Mouse (Mus musculus) cortical plate, adult 2 months (tissue): ENCODE results near the gene Nlgn1. TPM values are rescaled to one million over a fixed set of nuclear protein-coding genes. Genes with fewer than 3 reads are reported as not detected.

ENCODE experiments used
- H3K27ac ChIP-seq: fragments of 200-500 bp; 2 replicates; pipeline ENCODE4 v1.5.1; 2012; ENCODE audit warnings: low read length, control low read depth, inconsistent platforms; ENCODE audit not compliant: insufficient read depth
- H3K4me1 ChIP-seq: fragments of 200-500 bp; 2 replicates; pipeline ENCODE4 v1.6.1; 2011; ENCODE audit warnings: low read length; ENCODE audit not compliant: control insufficient read depth, insufficient read depth
- H3K4me3 ChIP-seq: fragments of 200-500 bp; 2 replicates; pipeline ENCODE4 v1.5.1; 2011; ENCODE audit warnings: mild to moderate bottlenecking, low read length, control low read depth; ENCODE audit not compliant: insufficient read depth
- CTCF ChIP-seq: fragments of 200-500 bp; IDR thresholded peaks from 2 replicates; pipeline ENCODE4 v1.5.1; 2011; ENCODE audit warnings: mild to moderate bottlenecking, control low read depth, low read length; ENCODE audit not compliant: insufficient read depth; ENCODE audit errors: extremely low read depth
- POLR2A ChIP-seq: fragments of 200-500 bp; IDR thresholded peaks from 2 replicates; pipeline ENCODE4 v1.6.1; 2011; ENCODE audit warnings: mild to moderate bottlenecking, low read length, control low read depth; ENCODE audit not compliant: insufficient read depth; ENCODE audit errors: extremely low read depth
- polyA plus RNA-seq: library from polyadenylated mRNA; depleted of rRNA; stranded (reverse); fragments of >200 nt; gene quantifications from 2 replicates; pipeline ENCODE4 v1.2.3, GENCODE M21; 2012

The Nlgn1 gene
- polyA plus RNA-seq, 1 experiment: 33.0 TPM

DNA sequence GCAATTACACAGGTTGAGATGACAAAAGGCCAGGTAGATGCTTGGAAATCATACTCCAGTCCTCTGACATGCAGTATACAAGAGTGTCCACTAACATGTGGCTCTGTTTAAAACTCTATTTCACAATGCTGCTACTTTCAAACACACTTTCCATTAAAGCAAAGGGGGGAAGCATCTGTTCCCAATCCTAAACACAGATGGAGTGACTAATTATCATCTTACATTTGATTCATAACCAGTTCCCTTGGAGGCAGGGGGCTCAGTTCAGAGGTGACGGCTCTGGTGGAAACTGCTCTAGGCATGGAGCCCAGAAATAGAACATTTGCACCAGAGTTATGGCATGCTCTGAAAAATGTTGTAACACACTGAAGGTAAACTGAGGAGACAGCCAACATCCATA lies 7.8 kb downstream of the Nlgn1 start:
- Histone ChIP-seq H3K4me1 (peaks cover 4% of the 10 kb centered on the region; the same call in 1 of the 2 replicates), H3K27ac (no peak overlapping the region), H3K4me3 (no peak overlapping the region)
- TF ChIP-seq POLR2A: no peak
- no peak for TF ChIP-seq CTCF

GRCm38 (mm10) chr3:26317397-26317796 lies 14.9 kb downstream of the Nlgn1 start:
- Histone ChIP-seq H3K4me3 (no peak overlapping the region), H3K27ac (no peak overlapping the region), H3K4me1 (peaks cover 5% of the 10 kb centered on the region)
- TF ChIP-seq CTCF (no peak), POLR2A (no peak)

DNA sequence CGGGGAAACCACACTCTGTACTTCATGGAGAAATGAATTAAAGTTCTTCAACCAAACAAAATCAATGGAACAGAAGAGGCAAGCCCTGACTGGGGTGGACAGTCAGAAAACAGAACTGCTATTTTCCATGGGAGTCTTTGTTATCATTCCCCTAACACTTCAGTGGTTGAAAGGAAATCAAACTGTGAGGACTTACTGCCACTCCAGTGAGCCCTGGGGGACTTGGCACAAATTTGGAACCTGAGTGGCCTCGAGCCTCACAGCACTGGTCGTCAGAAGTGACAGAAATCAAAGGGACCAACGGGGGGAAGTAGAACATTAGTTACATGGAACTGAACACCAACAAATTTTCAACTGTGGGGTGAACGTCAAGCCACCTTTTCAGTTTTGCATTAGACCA lies 34.4 kb downstream of the Nlgn1 start:
- H3K4me3 ChIP-seq: no peak overlapping the region
- no peak overlapping the region for H3K27ac ChIP-seq
- TF ChIP-seq CTCF (no peak), POLR2A (no peak)
- no peaks in the 10 kb centered on the region for H3K4me1 ChIP-seq

- Histone ChIP-seq H3K4me1 (no peaks in the 10 kb centered on the region), H3K4me3 (no peak overlapping the region), H3K27ac (no peak overlapping the region)
- TF ChIP-seq POLR2A: no peak
- TF ChIP-seq CTCF: no peak
These were observed 61.1 kb downstream of the Nlgn1 start for GRCm38 (mm10) chr3:26270894-26271795.

- Histone ChIP-seq H3K4me1 (no peaks in the 10 kb centered on the region; the same call in 1 of the 2 replicates), H3K27ac (no peak overlapping the region), H3K4me3 (no peak overlapping the region)
- TF ChIP-seq POLR2A: no peak
- TF ChIP-seq CTCF: no peak
These were observed 85.7 kb downstream of the Nlgn1 start for GRCm38 (mm10) chr3:26246564-26246963.

DNA sequence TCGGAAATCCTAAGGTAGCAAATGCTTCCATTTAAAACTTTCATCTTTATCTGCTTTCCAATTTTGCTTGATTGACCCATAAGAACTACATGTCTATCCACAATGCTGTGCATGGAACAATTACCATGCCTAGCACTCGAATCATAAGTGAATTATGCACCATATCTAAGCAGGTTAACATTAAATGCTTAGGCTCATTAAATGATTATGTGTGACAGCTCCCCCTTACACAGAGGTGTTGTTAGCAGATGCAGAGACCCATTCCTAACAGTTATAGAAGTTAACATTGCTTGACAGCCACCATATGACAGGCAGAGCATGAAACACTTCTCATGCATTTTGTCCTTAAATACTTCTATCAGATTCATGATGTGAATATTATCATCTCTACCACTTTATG lies 89.0 kb downstream of the Nlgn1 start:
- Histone ChIP-seq H3K27ac (no peak overlapping the region), H3K4me1 (no peaks in the 10 kb centered on the region; the same call in 1 of the 2 replicates), H3K4me3 (no peak overlapping the region)
- TF ChIP-seq POLR2A (no peak), CTCF (no peak)

DNA sequence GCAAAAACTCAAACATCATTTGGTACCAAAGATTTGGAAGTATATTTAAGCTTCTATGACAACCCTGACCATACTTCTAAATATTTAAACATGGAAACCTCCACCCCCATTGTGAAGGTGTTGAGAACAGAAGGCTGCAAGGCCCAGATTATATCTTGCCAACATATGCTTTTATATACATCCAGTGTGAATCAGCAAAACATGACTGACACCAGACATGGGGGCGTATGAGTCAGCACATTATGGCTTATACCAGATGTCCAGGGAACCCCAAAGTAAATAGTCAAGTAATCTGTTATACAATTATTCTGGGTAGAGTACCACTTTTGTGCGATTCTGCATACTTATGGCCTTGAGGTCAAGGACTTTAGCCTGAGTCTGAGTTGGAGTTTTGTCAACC lies 102.3 kb downstream of the Nlgn1 start:
- no peak overlapping the region for H3K4me3 ChIP-seq
- no peak for TF ChIP-seq CTCF
- TF ChIP-seq POLR2A: no peak
- no peak overlapping the region for H3K27ac ChIP-seq
- H3K4me1 ChIP-seq: no peaks in the 10 kb centered on the region; the same call in 1 of the 2 replicates

GRCm38 (mm10) chr3:26228827-26229226 lies 103.4 kb downstream of the Nlgn1 start:
- Histone ChIP-seq H3K27ac (no peak overlapping the region), H3K4me1 (no peaks in the 10 kb centered on the region; the same call in 1 of the 2 replicates), H3K4me3 (no peak overlapping the region)
- no peak for TF ChIP-seq POLR2A
- no peak for TF ChIP-seq CTCF

DNA sequence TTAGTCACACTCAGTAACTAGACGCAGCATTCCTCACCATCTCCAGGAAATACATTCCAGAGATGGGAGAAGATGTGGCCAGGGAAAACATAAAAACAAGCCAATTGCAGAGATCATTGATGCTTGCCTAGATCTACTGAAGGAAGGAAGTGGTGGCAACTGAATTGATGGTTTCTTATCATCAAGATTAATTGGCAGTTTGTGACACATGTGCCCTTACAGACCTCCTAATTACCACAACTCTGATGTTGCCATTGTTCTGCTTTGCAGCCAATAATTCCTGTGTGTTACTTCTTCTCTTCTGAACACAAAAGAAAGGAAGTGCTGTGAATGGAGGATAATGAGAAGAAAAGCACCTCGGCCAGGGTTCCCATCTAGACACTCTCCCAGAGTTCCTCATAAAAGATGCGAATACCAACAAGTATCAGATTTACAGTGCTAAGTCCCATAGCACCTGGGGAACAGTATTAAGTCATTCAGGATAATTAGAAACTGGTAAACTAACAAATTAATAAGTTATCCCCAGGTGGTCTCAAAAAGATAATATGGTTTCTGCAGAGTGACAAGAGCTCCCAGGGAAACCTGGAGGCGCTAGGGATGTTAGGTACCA lies 104.0 kb downstream of the Nlgn1 start:
- Histone ChIP-seq H3K4me1 (no peaks in the 10 kb centered on the region; the same call in 1 of the 2 replicates), H3K4me3 (no peak overlapping the region), H3K27ac (no peak overlapping the region)
- TF ChIP-seq CTCF (no peak), POLR2A (no peak)

DNA sequence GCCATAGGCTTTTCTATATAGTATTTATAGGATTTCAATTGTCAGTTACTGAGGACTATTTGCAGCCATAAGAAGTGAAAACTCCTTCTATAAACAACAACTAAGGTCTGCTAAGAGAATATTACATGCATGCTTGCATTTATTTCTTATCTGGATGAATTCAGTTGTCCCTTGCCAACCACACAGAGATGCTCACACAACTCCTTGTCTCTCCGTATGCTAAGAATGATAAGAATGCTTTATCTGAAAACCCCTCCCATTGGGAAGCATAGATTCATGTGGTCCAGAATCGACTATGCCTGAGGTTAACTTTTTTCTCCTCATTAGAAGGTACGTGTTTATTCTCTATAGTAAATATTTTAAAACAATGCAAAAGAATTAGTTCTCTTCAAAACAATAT lies 108.8 kb downstream of the Nlgn1 start:
- TF ChIP-seq POLR2A (no peak), CTCF (no peak)
- no peak overlapping the region for H3K4me3 ChIP-seq
- no peaks in the 10 kb centered on the region for H3K4me1 ChIP-seq
- no peak overlapping the region for H3K27ac ChIP-seq
